Mouse (Mus musculus): Measurements from ENCODE around the gene Samt1.

DNA sequence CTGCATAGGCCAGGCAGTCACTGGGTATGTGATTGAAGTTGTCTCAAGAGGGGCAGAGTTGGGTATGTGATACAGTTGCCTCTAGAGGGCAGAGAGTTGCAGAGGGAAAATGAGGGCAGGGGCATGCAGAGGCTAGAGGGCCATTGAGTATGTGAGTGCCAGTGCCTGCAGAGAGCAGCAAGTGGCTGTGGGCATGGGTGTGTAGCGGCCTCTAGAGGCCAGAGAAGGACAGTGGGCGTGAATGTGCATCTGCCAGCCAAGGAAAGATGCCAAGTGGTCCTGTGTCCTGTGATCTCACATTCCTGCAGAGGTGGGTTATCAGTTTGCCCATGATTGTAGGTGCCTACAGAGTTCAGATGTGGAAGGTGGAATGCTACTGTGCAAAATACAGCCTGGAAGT lies 38.0 kb downstream of the Samt1 start:
- no peak for TF ChIP-seq GATA1 (IDR thresholded peaks at IDR 0.05; ENCODE audit: low read length)
- no peak for TF ChIP-seq TAL1 (IDR thresholded peaks at IDR 0.05; ENCODE audit: low read length)

Measured in erythroblast, embryonic 14.5 days (primary cell).